Mouse (Mus musculus) ES-E14 (cell line): ENCODE results near the gene Cdc42bpb. TPM values are rescaled to one million over a fixed set of nuclear protein-coding genes. Genes with fewer than 3 reads are reported as not detected.
A peak's percentile ranks its signal among the peaks of the same experiment; 100 is the strongest.

Experiments used
- DNase-seq: peaks from one replicate; pipeline ENCODE4 v3.0.0-alpha.2; 2013; ENCODE audit warnings: low read depth, low spot score
- H3K27ac ChIP-seq: 2 replicates; pipeline ENCODE4 v1.5.1; 2012; ENCODE audit warnings: low read depth, mild to moderate bottlenecking, low read length, moderate library complexity, mixed read lengths; ENCODE audit not compliant: poor library complexity, insufficient read depth, severe bottlenecking
- H3K36me3 ChIP-seq: 2 replicates; pipeline ENCODE4 v1.6.1; 2012; ENCODE audit warnings: mild to moderate bottlenecking, low read length, moderate library complexity, mixed read lengths; ENCODE audit not compliant: control insufficient read depth, poor library complexity, insufficient read depth, severe bottlenecking
- H3K4me1 ChIP-seq, 2 experiments: fragments of 150-350 bp in 1 of 2; sonication (generic) in 1 of 2; 2 replicates each; pipeline ENCODE4 v1.6.1; 2012; ENCODE audit warnings: low read length in 2 of 2, mild to moderate bottlenecking in 1 of 2, mixed read lengths in 1 of 2; ENCODE audit not compliant: control insufficient read depth in 2 of 2, insufficient read depth in 2 of 2, poor library complexity in 1 of 2
- H3K4me3 ChIP-seq, 2 experiments: fragments of 150-350 bp in 1 of 2; sonication (generic) in 1 of 2; 2 replicates each; pipeline ENCODE4 v1.5.1; 2012; ENCODE audit warnings: low read length in 2 of 2, low read depth in 1 of 2, mild to moderate bottlenecking in 1 of 2, mixed read lengths in 1 of 2; ENCODE audit not compliant: insufficient read depth in 1 of 2, poor library complexity in 1 of 2, severe bottlenecking in 1 of 2
- H3K9ac ChIP-seq: 2 replicates; pipeline ENCODE4 v1.6.1; 2012; ENCODE audit warnings: low read depth, mild to moderate bottlenecking, low read length, mixed read lengths; ENCODE audit not compliant: poor library complexity, insufficient read depth, severe bottlenecking
- H3K9me3 ChIP-seq: fragments of 150-350 bp; sonication (generic); 2 replicates; pipeline ENCODE4 v1.6.1; 2012; ENCODE audit warnings: low read depth, mild to moderate bottlenecking, low read length; ENCODE audit not compliant: control insufficient read depth, insufficient read depth
- CHD2 ChIP-seq: IDR thresholded peaks from 2 replicates; pipeline ENCODE4 v1.6.1; 2014; ENCODE audit warnings: mild to moderate bottlenecking, low read depth, low read length, inconsistent platforms
- HCFC1 ChIP-seq: IDR thresholded peaks from 2 replicates; pipeline ENCODE4 v1.6.1; 2012; ENCODE audit warnings: low read length, inconsistent platforms, borderline replicate concordance; ENCODE audit not compliant: insufficient read depth
- MAFK ChIP-seq: IDR thresholded peaks from 2 replicates; pipeline ENCODE4 v1.6.1; 2014; ENCODE audit warnings: mild to moderate bottlenecking, low read depth, low read length, inconsistent platforms; ENCODE audit not compliant: insufficient read depth
- ZC3H11A ChIP-seq: IDR thresholded peaks from 2 replicates; pipeline ENCODE4 v1.6.1; 2012; ENCODE audit warnings: low read depth, mild to moderate bottlenecking, inconsistent platforms, low read length, borderline replicate concordance
- ZNF384 ChIP-seq: IDR thresholded peaks from 2 replicates; pipeline ENCODE4 v1.6.1; 2012; ENCODE audit warnings: low read depth, low read length, inconsistent platforms
- in situ Hi-C, 2 experiments: fragments of 600-800 bp; cut with MboI; formaldehyde crosslinking; loops; one replicate each; pipeline ENCODE4 v1.15.1; 2025; ENCODE audit warnings: low sequenced_read_pairs in 2 of 2, inconsistent platforms in 1 of 2; ENCODE audit not compliant: unreplicated experiment in 2 of 2
- total RNA-seq: library from RNA; depleted of rRNA; stranded (reverse); fragments of 300-350 nt; gene quantifications from 2 replicates; pipeline ENCODE4 v1.2.3, GENCODE M21; 2012

Gene Cdc42bpb
- total RNA-seq, 1 experiment = 63.7 TPM

DNA sequence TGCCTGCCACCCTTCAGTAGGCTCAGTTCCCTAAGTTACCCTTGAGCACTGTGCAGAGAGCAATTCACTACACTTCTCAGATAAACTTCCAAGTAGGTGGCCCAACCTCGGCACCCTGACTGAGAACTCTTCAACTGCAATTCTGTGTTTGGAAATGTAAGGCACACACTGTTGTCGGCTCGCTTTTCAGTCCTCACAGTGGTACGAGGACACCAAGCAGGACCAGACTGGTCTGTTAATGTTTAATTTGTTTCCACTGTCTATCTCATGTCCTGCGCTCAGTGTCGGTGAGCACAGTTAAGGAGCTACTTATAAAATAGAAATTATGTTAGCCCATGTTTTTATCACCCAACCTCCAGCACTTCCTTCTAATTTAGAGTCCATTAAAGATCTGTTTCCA is 4.1 kb downstream of the Cdc42bpb start:
- Histone ChIP-seq H3K36me3 (no peaks in the 10 kb centered on the region), H3K27ac (no peak overlapping the region), H3K4me1 (peaks cover 7 to 11% of the 10 kb centered on the region in 2 experiments), H3K9me3 (no peaks in the 10 kb centered on the region), H3K4me3 (no peak overlapping the region), H3K9ac (no peak overlapping the region)
- no peak for DNase-seq
- no peak for TF ChIP-seq HCFC1
- in situ Hi-C loops = no loop called here

DNA sequence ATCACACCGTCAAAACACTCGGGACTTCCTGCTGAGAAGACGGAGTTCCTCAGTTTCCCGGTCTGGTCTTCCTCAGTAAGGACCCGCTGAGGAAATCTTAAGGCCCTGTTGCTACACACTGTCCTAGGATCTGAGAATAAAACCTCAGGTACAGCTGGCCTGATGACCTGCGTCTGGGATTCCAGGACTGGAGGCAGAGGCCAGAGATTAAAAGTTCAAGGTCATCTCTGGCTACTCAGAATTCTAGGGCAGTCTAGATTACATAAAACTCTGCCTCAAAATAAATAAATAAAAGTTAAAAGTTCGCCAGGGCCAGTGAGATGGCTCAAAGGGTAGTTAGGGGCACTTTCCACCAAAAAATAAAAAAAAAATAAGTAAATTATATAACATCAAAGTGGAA is 5.6 kb downstream of the Cdc42bpb start:
- no peak overlapping the region; the same call in 1 of the 2 replicates for H3K9ac ChIP-seq
- no peak overlapping the region for H3K4me3 ChIP-seq
- H3K4me1 ChIP-seq = peaks cover 7 to 21% of the 10 kb centered on the region in 2 experiments
- in situ Hi-C loops = no loop called here
- DNase-seq = no peak
- H3K36me3 ChIP-seq = no peaks in the 10 kb centered on the region
- TF ChIP-seq MAFK (no peak), ZC3H11A (no peak), HCFC1 (no peak), CHD2 (no peak), ZNF384 (no peak)
- no peak overlapping the region for H3K27ac ChIP-seq
- H3K9me3 ChIP-seq = no peaks in the 10 kb centered on the region

DNA sequence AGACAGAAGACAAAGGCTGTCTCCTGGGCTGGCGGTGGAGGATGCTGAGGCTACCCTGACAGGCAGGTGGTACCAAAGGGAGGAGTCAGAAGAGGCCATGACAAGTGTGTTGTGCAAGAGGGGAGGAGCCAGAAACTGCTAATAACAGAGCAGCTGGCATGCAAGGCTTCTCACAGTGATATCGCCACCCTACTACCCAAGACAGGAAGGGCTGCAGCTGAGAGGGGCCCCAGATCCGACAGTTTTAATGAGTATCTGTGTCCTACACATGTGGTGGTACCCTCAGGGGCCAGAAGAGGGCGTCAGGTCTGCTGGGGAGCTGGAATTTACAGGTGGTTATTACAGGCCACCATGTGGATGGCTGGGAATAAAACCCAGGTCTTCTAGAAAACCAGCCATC is 7.3 kb downstream of the Cdc42bpb start:
- in situ Hi-C loops = no loop called here
- peaks cover 3 to 23% of the 10 kb centered on the region in 2 experiments for H3K4me1 ChIP-seq

DNA sequence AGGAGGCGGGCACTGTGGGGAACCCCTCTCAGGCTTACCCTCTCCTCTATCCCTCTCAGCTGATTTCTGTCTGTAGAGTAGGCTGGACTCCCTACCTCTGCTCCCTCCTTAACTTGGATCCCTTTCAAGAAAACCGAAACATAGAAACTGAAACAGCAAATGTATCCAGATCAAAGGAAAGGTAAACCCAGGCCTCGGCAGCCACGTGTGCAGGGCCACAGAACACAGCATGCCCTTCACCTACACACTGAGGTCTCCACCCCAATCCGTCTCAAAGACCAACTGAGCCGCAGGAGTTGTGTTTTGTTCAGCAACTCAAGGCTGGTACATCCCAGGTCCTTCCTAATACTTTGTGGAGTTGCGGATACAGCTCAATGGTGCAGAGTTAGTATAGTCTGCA is 10.5 kb downstream of the Cdc42bpb start:
- H3K36me3 ChIP-seq = no peaks in the 10 kb centered on the region
- H3K9me3 ChIP-seq = no peaks in the 10 kb centered on the region
- no peak overlapping the region for H3K4me3 ChIP-seq
- no peak overlapping the region for H3K27ac ChIP-seq
- in situ Hi-C loops = no loop called here
- DNase-seq = no peak
- no peak overlapping the region for H3K9ac ChIP-seq
- peaks cover 2 to 26% of the 10 kb centered on the region in 2 experiments for H3K4me1 ChIP-seq
- TF ChIP-seq ZC3H11A = no peak
- TF ChIP-seq ZNF384 = no peak
- no peak for TF ChIP-seq HCFC1
- no peak for TF ChIP-seq CHD2
- TF ChIP-seq MAFK = no peak

More for the DNA sequence above, 7.3 kb downstream of the Cdc42bpb start:
- TF ChIP-seq MAFK (no peak), ZNF384 (no peak), CHD2 (no peak), HCFC1 (no peak), ZC3H11A (no peak)
- Histone ChIP-seq H3K36me3 (no peaks in the 10 kb centered on the region), H3K9me3 (no peaks in the 10 kb centered on the region), H3K4me3 (no peak overlapping the region), H3K9ac (no peak overlapping the region), H3K27ac (no peak overlapping the region)
- DNase-seq = peak; percentile 63

GRCm38 (mm10) chr12:111364234-111364633 is 13.3 kb downstream of the Cdc42bpb start:
- no peak for DNase-seq
- no peak overlapping the region for H3K27ac ChIP-seq
- peaks cover 0 to 26% of the 10 kb centered on the region in 2 experiments; a peak in 2 of 4 replicates for H3K4me1 ChIP-seq
- no peak for TF ChIP-seq ZNF384
- TF ChIP-seq ZC3H11A = no peak
- no peak overlapping the region for H3K9ac ChIP-seq
- H3K4me3 ChIP-seq = no peak overlapping the region
- H3K9me3 ChIP-seq = no peaks in the 10 kb centered on the region
- in situ Hi-C loops = no loop called here
- no peaks in the 10 kb centered on the region for H3K36me3 ChIP-seq
